Mouse (Mus musculus) hindbrain, embryonic 16.5 days (tissue): Measurements from ENCODE around the gene Spaca1. TPM values are rescaled to one million over a fixed set of nuclear protein-coding genes. Genes with fewer than 3 reads are reported as not detected.
"Not testable (repeated sequence)": the region's sequence is repeated elsewhere in the genome, so short reads cannot be mapped to it uniquely, and the experiment has no call there.

Experiments used
- ATAC-seq: fragments of 200-750 bp; cut with Nextera tagmentation; 2 replicates; pipeline ENCODE4 v1.8.0; 2017; ENCODE audit warnings: moderate TSS enrichment, moderate library complexity
- H3K27ac ChIP-seq: fragments of 300-500 bp; sonication (generic); 2 replicates; pipeline ENCODE4 v1.5.1; 2014; ENCODE audit warnings: low read depth, mild to moderate bottlenecking, control low read depth, low read length, moderate library complexity
- H3K27me3 ChIP-seq: fragments of 300-500 bp; sonication (generic); replicated peaks from 2 replicates; pipeline ENCODE4 v1.6.1; 2014; ENCODE audit warnings: low read length; ENCODE audit not compliant: control insufficient read depth, insufficient read depth
- H3K36me3 ChIP-seq: fragments of 300-500 bp; sonication (generic); 2 replicates; pipeline ENCODE4 v1.6.1; 2014; ENCODE audit warnings: mild to moderate bottlenecking, low read length, moderate library complexity, mixed read lengths; ENCODE audit not compliant: control insufficient read depth, insufficient read depth
- H3K4me1 ChIP-seq: fragments of 300-500 bp; sonication (generic); 2 replicates; pipeline ENCODE4 v1.6.1; 2014; ENCODE audit warnings: low read depth, low read length; ENCODE audit not compliant: control insufficient read depth, insufficient read depth
- H3K4me2 ChIP-seq: fragments of 300-500 bp; sonication (generic); 2 replicates; pipeline ENCODE4 v1.6.1; 2014; ENCODE audit warnings: mild to moderate bottlenecking, low read length, control low read depth, moderate library complexity
- H3K4me3 ChIP-seq: fragments of 300-500 bp; sonication (generic); 2 replicates; pipeline ENCODE4 v1.5.1; 2014; ENCODE audit warnings: mild to moderate bottlenecking, low read length, control low read depth, moderate library complexity
- H3K9ac ChIP-seq: fragments of 300-500 bp; sonication (generic); 2 replicates; pipeline ENCODE4 v1.6.1; 2014; ENCODE audit warnings: low read depth, mild to moderate bottlenecking, control low read depth, low read length, moderate library complexity
- H3K9me3 ChIP-seq: fragments of 300-500 bp; sonication (generic); 2 replicates; pipeline ENCODE4 v1.6.1; 2014; ENCODE audit warnings: mild to moderate bottlenecking, low read length, moderate library complexity; ENCODE audit not compliant: control insufficient read depth
- WGBS: fragments of 180-500 bp; shearing (Covaris S2); extraction: QIAGEN DNeasy Blood & Tissue Kit; methylation state at CpG from one replicate; pipeline ENCODE4 v1.1.7; 2014; 5-methylcytosine and 5-hydroxymethylcytosine counted together
- polyA plus RNA-seq: library from polyadenylated mRNA; unstranded; fragments of >200 nt; fragmentation: Nextera tagmentation; extraction: Ambion mirVana; gene quantifications from 2 replicates; pipeline ENCODE4 v1.2.1, GENCODE M21; 2015

The Spaca1 gene
- 0.90 and 1.00 TPM in 2 replicates for polyA plus RNA-seq

GRCm38 (mm10) chr4:34049571-34050255, at the start of gene Spaca1:
Spaca1 (minus strand) TSS chr4:34050191.
- no peak for ATAC-seq
- H3K27me3 ChIP-seq: no peaks in the 10 kb centered on the region
- peak within 1 kb of the TSS; percentile 51 for H3K9ac ChIP-seq

GRCm38 (mm10) chr4:34087286-34087685, 37.3 kb upstream of the Spaca1 start:
- 90% methylated on average over 5 of the region's 5 CpGs for WGBS
- H3K4me3 ChIP-seq, H3K27me3 ChIP-seq, H3K9me3 ChIP-seq, H3K9ac ChIP-seq, ATAC-seq, H3K4me1 ChIP-seq, H3K4me2 ChIP-seq, H3K36me3 ChIP-seq, H3K27ac ChIP-seq: not testable (repeated sequence)

More at GRCm38 (mm10) chr4:34049571-34050255, at the start of gene Spaca1:
- Histone ChIP-seq H3K4me1 (no peaks in the 10 kb centered on the region), H3K9me3 (no peaks in the 10 kb centered on the region), H3K36me3 (no peaks in the 10 kb centered on the region), H3K4me3 (peak within 1 kb of the TSS; percentile 30), H3K27ac (no peak within 1 kb of the TSS), H3K4me2 (peak within 1 kb of the TSS; percentile 55)
- WGBS: 43% methylated on average over 45 of the region's 46 CpGs

- Histone ChIP-seq H3K4me1 (no peaks in the 10 kb centered on the region), H3K36me3 (no peaks in the 10 kb centered on the region), H3K27ac (no peak overlapping the region), H3K4me2 (no peak overlapping the region), H3K4me3 (no peak overlapping the region), H3K27me3 (no peaks in the 10 kb centered on the region), H3K9me3 (no peaks in the 10 kb centered on the region), H3K9ac (no peak overlapping the region)
- 62% methylated on average over 3 of the region's 3 CpGs for WGBS
- ATAC-seq: no peak
These were observed 31.1 kb upstream of the Spaca1 start for GRCm38 (mm10) chr4:34081064-34081463.

GRCm38 (mm10) chr4:34069002-34069401, 19.0 kb upstream of the Spaca1 start:
- Histone ChIP-seq H3K27me3 (no peaks in the 10 kb centered on the region), H3K9me3 (no peaks in the 10 kb centered on the region), H3K36me3 (no peaks in the 10 kb centered on the region), H3K9ac (no peak overlapping the region), H3K4me3 (no peak overlapping the region), H3K27ac (no peak overlapping the region), H3K4me1 (no peaks in the 10 kb centered on the region), H3K4me2 (no peak overlapping the region)
- 77% methylated on average over 2 of the region's 5 CpGs for WGBS
- ATAC-seq: no peak

- no peak for ATAC-seq
- Histone ChIP-seq H3K27ac (no peak overlapping the region), H3K27me3 (no peaks in the 10 kb centered on the region), H3K36me3 (no peaks in the 10 kb centered on the region), H3K4me3 (no peak overlapping the region), H3K4me1 (no peaks in the 10 kb centered on the region), H3K9me3 (no peaks in the 10 kb centered on the region; the same call in 1 of the 2 replicates), H3K9ac (no peak overlapping the region), H3K4me2 (no peak overlapping the region)
- 74% methylated on average over 1 of the region's 1 CpGs for WGBS
These were observed 8.3 kb upstream of the Spaca1 start for GRCm38 (mm10) chr4:34058320-34058719.

GRCm38 (mm10) chr4:34026771-34027170, 23.2 kb downstream of the Spaca1 start:
- H3K9me3 ChIP-seq: no peaks in the 10 kb centered on the region
- no peaks in the 10 kb centered on the region for H3K27me3 ChIP-seq
- H3K4me1 ChIP-seq: no peaks in the 10 kb centered on the region
- no peak for ATAC-seq
- no peak overlapping the region for H3K4me2 ChIP-seq
- 96% methylated on average over 2 of the region's 2 CpGs for WGBS
- no peak overlapping the region for H3K27ac ChIP-seq
- H3K4me3 ChIP-seq: no peak overlapping the region
- H3K36me3 ChIP-seq: no peaks in the 10 kb centered on the region
- no peak overlapping the region for H3K9ac ChIP-seq

- H3K36me3 ChIP-seq: no peaks in the 10 kb centered on the region
- H3K27ac ChIP-seq: no peak overlapping the region
- H3K4me3 ChIP-seq: no peak overlapping the region
- 44% methylated on average over 2 of the region's 2 CpGs for WGBS
- H3K9me3 ChIP-seq: no peaks in the 10 kb centered on the region
- H3K9ac ChIP-seq: no peak overlapping the region
- no peaks in the 10 kb centered on the region for H3K4me1 ChIP-seq
- ATAC-seq: no peak
- H3K27me3 ChIP-seq: no peaks in the 10 kb centered on the region
- no peak overlapping the region for H3K4me2 ChIP-seq
These were observed 28.5 kb downstream of the Spaca1 start for GRCm38 (mm10) chr4:34021456-34021855.

- no peak overlapping the region for H3K27ac ChIP-seq
These were observed 53.6 kb downstream of the Spaca1 start for GRCm38 (mm10) chr4:33996382-33996781.

GRCm38 (mm10) chr4:33992687-33993086, 57.3 kb downstream of the Spaca1 start:
- Histone ChIP-seq H3K4me1 (no peaks in the 10 kb centered on the region), H3K4me3 (no peak overlapping the region), H3K27me3 (no peaks in the 10 kb centered on the region), H3K27ac (no peak overlapping the region), H3K9me3 (no peaks in the 10 kb centered on the region), H3K9ac (no peak overlapping the region), H3K4me2 (no peak overlapping the region), H3K36me3 (no peaks in the 10 kb centered on the region)
- WGBS: 18% methylated on average over 2 of the region's 3 CpGs
- ATAC-seq: no peak

More at GRCm38 (mm10) chr4:33996382-33996781, 53.6 kb downstream of the Spaca1 start:
- Histone ChIP-seq H3K9me3 (no peaks in the 10 kb centered on the region), H3K9ac (no peak overlapping the region), H3K4me3 (no peak overlapping the region), H3K27me3 (no peaks in the 10 kb centered on the region), H3K4me1 (no peaks in the 10 kb centered on the region), H3K4me2 (no peak overlapping the region), H3K36me3 (no peaks in the 10 kb centered on the region)
- no peak for ATAC-seq
